ENCODE assay signal across 8 mouse cellular contexts in the genomic region with DNA sequence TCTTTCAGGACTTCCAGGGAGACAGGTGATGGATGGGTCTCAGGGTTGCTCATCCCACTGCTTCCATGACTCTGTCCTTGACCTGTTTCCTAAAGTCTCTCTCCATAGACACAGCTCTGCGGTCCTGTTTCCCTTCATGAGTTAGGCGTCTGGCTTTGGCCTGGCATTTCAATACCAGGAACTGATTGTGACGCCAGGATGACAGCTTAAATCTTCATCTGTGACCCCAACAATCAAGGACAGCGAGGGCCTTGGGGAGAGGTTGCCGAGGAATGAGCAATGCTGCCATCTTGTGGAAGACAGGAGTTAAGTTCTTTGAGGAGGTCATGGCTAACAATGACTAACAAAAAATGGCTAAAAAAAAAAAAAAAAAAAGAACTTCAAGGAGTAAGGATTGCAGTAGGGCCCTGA. TPM values are rescaled to one million over a fixed set of nuclear protein-coding genes. Genes with fewer than 3 reads are reported as not detected.
DNase-seq lines count a peak whose midpoint lies in the region; ATAC-seq and TF ChIP-seq lines count a peak whose summit lies in the region.
"Had no signal": no experiment of that assay in that cellular context is flagged by ENCODE, and none has a peak within 500 bp of the region (broad histone marks: within the 10 kb centered on the region; RNA-seq: fewer than 3 reads in every experiment).

No protein-coding gene starts in this region.

- no peak overlapping the region for H3K27ac ChIP-seq in MEL (ENCODE audit: control insufficient read depth, low read depth, low read length)
- H3K27ac ChIP-seq in embryonic facial prominence, embryonic 11.5 days (replicated peaks; ENCODE audit: low read depth, low read length), result no peak overlapping the region
- H3K27ac ChIP-seq in heart, postnatal 0 days (ENCODE audit: low read depth), result no peak overlapping the region
- H3K27ac ChIP-seq: midbrain, embryonic 12.5 days had no signal

- TF ChIP-seq CTCF in MEL (IDR thresholded peaks at IDR 0.05 in 2 of 3, conservative IDR thresholded peaks at IDR 0.05 in 1 of 3; ENCODE audit: control insufficient read depth in 1 of 3, insufficient read depth in 1 of 3, low read depth in 2 of 3, low read length in 3 of 3, poor library complexity in 1 of 3, severe bottlenecking in 1 of 3), result peak; percentile 65 to 80 (median 73)
- TF ChIP-seq CTCF in heart, postnatal 0 days (IDR thresholded peaks at IDR 0.05; ENCODE audit: low read depth), result peak; percentile 83

- peak; percentile 79 for TF ChIP-seq RAD21 in MEL (IDR thresholded peaks at IDR 0.05; ENCODE audit: low read depth, low read length)

- H3K9ac ChIP-seq in MEL (ENCODE audit: control insufficient read depth, low read depth, low read length, poor library complexity, severe bottlenecking), result no peak overlapping the region
- no peak overlapping the region for H3K9ac ChIP-seq in embryonic facial prominence, embryonic 11.5 days (replicated peaks; ENCODE audit: low read length)
- H3K9ac ChIP-seq in heart, postnatal 0 days (replicated peaks; ENCODE audit: low read depth, low read length), result no peak overlapping the region
- H3K9ac ChIP-seq: midbrain, embryonic 12.5 days had no signal

- H3K4me3 ChIP-seq in MEL (ENCODE audit: control insufficient read depth in 1 of 2, insufficient read depth in 1 of 2, low read depth in 2 of 2, low read length in 2 of 2), result no peak overlapping the region
- no peak overlapping the region for H3K4me3 ChIP-seq in embryonic facial prominence, embryonic 11.5 days (ENCODE audit: low read depth, low read length)
- H3K4me3 ChIP-seq in heart, postnatal 0 days (ENCODE audit: low read depth, low read length), result no peak overlapping the region
- H3K4me3 ChIP-seq: midbrain, embryonic 12.5 days had no signal

- no peaks in the 10 kb centered on the region for H3K79me2 ChIP-seq in MEL (ENCODE audit: control insufficient read depth, insufficient read depth, low read length, poor library complexity)

- no peak overlapping the region for H3K4me2 ChIP-seq in embryonic facial prominence, embryonic 11.5 days (ENCODE audit: low read depth, low read length)
- H3K4me2 ChIP-seq in heart, postnatal 0 days (ENCODE audit: low read depth, low read length), result no peak overlapping the region
- H3K4me2 ChIP-seq: midbrain, embryonic 12.5 days had no signal

- no peaks in the 10 kb centered on the region for H3K9me3 ChIP-seq in MEL (replicated peaks; ENCODE audit: insufficient read depth, low read length)
- no peaks in the 10 kb centered on the region for H3K9me3 ChIP-seq in embryonic facial prominence, embryonic 11.5 days (replicated peaks; ENCODE audit: control insufficient read depth, low read length)
- H3K9me3 ChIP-seq in heart, postnatal 0 days (replicated peaks; ENCODE audit: control insufficient read depth, low read length), result no peaks in the 10 kb centered on the region
- H3K9me3 ChIP-seq: midbrain, embryonic 12.5 days had no signal

- TF ChIP-seq EP300 in MEL (IDR thresholded peaks at IDR 0.05; ENCODE audit: low read depth in 1 of 2, low read length in 2 of 2), result no peak
- no peak for TF ChIP-seq EP300 in heart, postnatal 0 days (IDR thresholded peaks at IDR 0.05; ENCODE audit: low read depth)

- ATAC-seq in embryonic facial prominence, embryonic 11.5 days (replicated peaks; ENCODE audit: insufficient number of reproducible peaks, low FRiP score, low TSS enrichment, low read depth), result no peak; the same call in 1 of the 2 replicates
- ATAC-seq in heart, postnatal 0 days (ENCODE audit: insufficient read depth, low read depth), result peak; percentile 72; the same call in 1 of the 2 replicates
- peak; percentile 93 for ATAC-seq in megakaryocyte progenitor cell, adult 5-6 weeks (replicated peaks; ENCODE audit: poor library complexity)

- peak; percentile 84 for DNase-seq in MEL (ENCODE audit: low read depth, low spot score)
- DNase-seq in adrenal gland, postnatal 36 days, result peak; percentile 65 to 73
- peak; percentile 76 for DNase-seq in embryonic facial prominence, embryonic 11.5 days (ENCODE audit: low spot score)
- peak; percentile 87 for DNase-seq in heart, postnatal 0 days (ENCODE audit: low spot score)
- peak; percentile 24 for DNase-seq in layer of hippocampus, adult 9-11 months
- DNase-seq in skeletal muscle tissue, adult 2 months (ENCODE audit: low read depth, low spot score), result peak; percentile 25

- TF ChIP-seq POLR2A in MEL (IDR thresholded peaks at IDR 0.05; ENCODE audit: control insufficient read depth in 1 of 2, insufficient read depth in 1 of 2, low read depth in 1 of 2, low read length in 2 of 2, poor library complexity in 1 of 2), result no peak

- no peaks in the 10 kb centered on the region for H3K36me3 ChIP-seq in MEL (ENCODE audit: control insufficient read depth in 1 of 2, insufficient read depth in 2 of 2, low read length in 2 of 2)
- no peaks in the 10 kb centered on the region for H3K36me3 ChIP-seq in embryonic facial prominence, embryonic 11.5 days (replicated peaks; ENCODE audit: control insufficient read depth, insufficient read depth, low read depth, low read length)
- H3K36me3 ChIP-seq in heart, postnatal 0 days (replicated peaks; ENCODE audit: control insufficient read depth, insufficient read depth, low read length), result no peaks in the 10 kb centered on the region
- H3K36me3 ChIP-seq: midbrain, embryonic 12.5 days had no signal

- H3K27me3 ChIP-seq in MEL (ENCODE audit: control insufficient read depth in 1 of 2, insufficient read depth in 2 of 2, low read length in 2 of 2), result peaks cover 0 to 4% of the 10 kb centered on the region in 2 experiments; a peak in 3 of 4 replicates
- H3K27me3 ChIP-seq in embryonic facial prominence, embryonic 11.5 days (ENCODE audit: control insufficient read depth, insufficient read depth, low read length), result no peaks in the 10 kb centered on the region
- no peaks in the 10 kb centered on the region for H3K27me3 ChIP-seq in heart, postnatal 0 days (ENCODE audit: control insufficient read depth, insufficient read depth, low read length)

- 11% methylated on average over 5 of the region's 5 CpGs for WGBS in embryonic facial prominence, embryonic 11.5 days
- 2% methylated on average over 5 of the region's 5 CpGs for WGBS in heart, postnatal 0 days

- 0 out of 4 replicates have a peak, but pooled peaks cover 0 to 2% of the 10 kb centered on the region in 2 experiments for H3K4me1 ChIP-seq in MEL (ENCODE audit: control insufficient read depth in 1 of 2, insufficient read depth in 2 of 2, low read length in 2 of 2)
- no peaks in the 10 kb centered on the region for H3K4me1 ChIP-seq in embryonic facial prominence, embryonic 11.5 days (ENCODE audit: control insufficient read depth, insufficient read depth, low read length)
- no peaks in the 10 kb centered on the region for H3K4me1 ChIP-seq in heart, postnatal 0 days (ENCODE audit: control insufficient read depth, insufficient read depth)
- H3K4me1 ChIP-seq: midbrain, embryonic 12.5 days had no signal

TF ChIP-seq in MEL, 35 proteins besides CTCF, POLR2A, EP300 and RAD21:
- TF ChIP-seq KAT2A (conservative IDR thresholded peaks at IDR 0.05; ENCODE audit: low read depth, low read length), result no peak
- TF ChIP-seq MYB (IDR thresholded peaks at IDR 0.05; ENCODE audit: low read depth, low read length), result no peak
- no peak for TF ChIP-seq NRF1 (IDR thresholded peaks at IDR 0.05; ENCODE audit: insufficient read depth, low read depth, low read length, poor library complexity, severe bottlenecking)
- TF ChIP-seq POLR2AphosphoS2 (IDR thresholded peaks at IDR 0.05; ENCODE audit: low read length), result no peak
- no peak for TF ChIP-seq USF1 (IDR thresholded peaks at IDR 0.05; ENCODE audit: low read depth, low read length)
- TF ChIP-seq ZMIZ1 (IDR thresholded peaks at IDR 0.05; ENCODE audit: low read depth, low read length), result no peak
- no peak for TF ChIP-seq JUND (IDR thresholded peaks at IDR 0.05; ENCODE audit: low read depth, low read length)
- TF ChIP-seq MAZ (IDR thresholded peaks at IDR 0.05; ENCODE audit: low read depth, low read length), result no peak
- peak; percentile 52; the same call in 1 of the 2 replicates for TF ChIP-seq ZC3H11A (IDR thresholded peaks at IDR 0.05; ENCODE audit: low read depth, low read length)
- TF ChIP-seq TAL1 (IDR thresholded peaks at IDR 0.05; ENCODE audit: low read length), result no peak
- TF ChIP-seq RCOR1 (IDR thresholded peaks at IDR 0.05; ENCODE audit: low read depth, low read length), result no peak
- no peak for TF ChIP-seq TBP (IDR thresholded peaks at IDR 0.05; ENCODE audit: low read depth, low read length)
- peak; percentile 76 for TF ChIP-seq SMC3 (IDR thresholded peaks at IDR 0.05; ENCODE audit: low read depth, low read length)
- no peak for TF ChIP-seq GABPA (IDR thresholded peaks at IDR 0.05; ENCODE audit: low read depth, low read length)
- no peak for TF ChIP-seq NELFE (IDR thresholded peaks at IDR 0.05; ENCODE audit: low read depth, low read length)
- TF ChIP-seq E2F4 (IDR thresholded peaks at IDR 0.05; ENCODE audit: borderline replicate concordance, low read depth, low read length), result no peak
- TF ChIP-seq CHD2 (IDR thresholded peaks at IDR 0.05; ENCODE audit: low read length), result no peak
- peak; percentile 87 for TF ChIP-seq ZNF384 (IDR thresholded peaks at IDR 0.05; ENCODE audit: low read depth, low read length)

RNA-seq across cellular contexts. Expression of a gene that starts 25.6 kb away (rescaled TPM):
- total RNA-seq in MEL (2012; rRNA removed), result 0.04 TPM in 1 of 2 replicates, not detected in the other
- under 1 TPM in 1 of 2 experiments, not detected in 1; 0.15 TPM for polyA plus RNA-seq in MEL (2012; ENCODE audit: insufficient read depth in 1 of 2, insufficient read length in 2 of 2, low read depth in 1 of 2, low replicate concordance in 2 of 2, missing spikeins in 1 of 2)
- 100 to 1,000 TPM; 103 to 188 TPM for total RNA-seq in adrenal gland, postnatal 36 days (2021)
- polyA plus RNA-seq in embryonic facial prominence, embryonic 11.5 days (2014; fragmentation: Nextera tagmentation; extraction: Ambion mirVana), result 4.3 and 4.9 TPM in 2 replicates
- 133 and 231 TPM in 2 replicates for total RNA-seq in heart, postnatal 0 days (2014; rRNA removed; ENCODE audit: low replicate concordance)
- 65.9 and 125 TPM in 2 replicates for polyA plus RNA-seq in heart, postnatal 0 days (2015; fragmentation: Nextera tagmentation; extraction: Ambion mirVana)
- total RNA-seq in megakaryocyte progenitor cell, adult 5-6 weeks (2015), result not detected in 2 replicates
- total RNA-seq in megakaryocyte progenitor cell, adult 5-6 weeks (2017), result not detected in 2 replicates

RNA-seq across cellular contexts. Expression of a gene that starts 34.3 kb away (rescaled TPM):
- total RNA-seq in MEL (2012; rRNA removed), result 25.2 and 30.1 TPM in 2 replicates
- 100 to 1,000 TPM in 1 of 2 experiments, 10 to 100 TPM in 1; 26.0 to 124 TPM for polyA plus RNA-seq in MEL (2012; ENCODE audit: insufficient read depth in 1 of 2, insufficient read length in 2 of 2, low read depth in 1 of 2, low replicate concordance in 2 of 2, missing spikeins in 1 of 2)
- 10 to 100 TPM; 40.5 to 50.6 TPM for total RNA-seq in adrenal gland, postnatal 36 days (2021)
- 16.4 and 16.7 TPM in 2 replicates for polyA plus RNA-seq in embryonic facial prominence, embryonic 11.5 days (2014; fragmentation: Nextera tagmentation; extraction: Ambion mirVana)
- 18.7 and 21.9 TPM in 2 replicates for total RNA-seq in heart, postnatal 0 days (2014; rRNA removed; ENCODE audit: low replicate concordance)
- polyA plus RNA-seq in heart, postnatal 0 days (2015; fragmentation: Nextera tagmentation; extraction: Ambion mirVana), result 8.7 and 8.9 TPM in 2 replicates
- total RNA-seq in megakaryocyte progenitor cell, adult 5-6 weeks (2015), result 8.9 and 10.0 TPM in 2 replicates
- 7.5 and 13.9 TPM in 2 replicates for total RNA-seq in megakaryocyte progenitor cell, adult 5-6 weeks (2017)

Comparison
In these comparisons a context has a peak if more than half of its experiments do, and no peak if none do; other contexts are left out.
1. DNase-seq: peak in every context shown above with its lines; median percentile 87 in heart, postnatal 0 days; 84 in MEL; 76 in embryonic facial prominence, embryonic 11.5 days; 69 in adrenal gland, postnatal 36 days; 25 in skeletal muscle tissue, adult 2 months; 24 in layer of hippocampus, adult 9-11 months.
2. RNA of a gene that starts 25.6 kb away (total RNA-seq): 133 to 231 TPM in heart, postnatal 0 days and 103 to 188 TPM in adrenal gland, postnatal 36 days; 0.04 TPM in MEL and not detected in megakaryocyte progenitor cell, adult 5-6 weeks; every median in the first group is over 10 times any median in the second.